28 mouse cellular contexts compared by ENCODE assay signal in the genomic region with DNA sequence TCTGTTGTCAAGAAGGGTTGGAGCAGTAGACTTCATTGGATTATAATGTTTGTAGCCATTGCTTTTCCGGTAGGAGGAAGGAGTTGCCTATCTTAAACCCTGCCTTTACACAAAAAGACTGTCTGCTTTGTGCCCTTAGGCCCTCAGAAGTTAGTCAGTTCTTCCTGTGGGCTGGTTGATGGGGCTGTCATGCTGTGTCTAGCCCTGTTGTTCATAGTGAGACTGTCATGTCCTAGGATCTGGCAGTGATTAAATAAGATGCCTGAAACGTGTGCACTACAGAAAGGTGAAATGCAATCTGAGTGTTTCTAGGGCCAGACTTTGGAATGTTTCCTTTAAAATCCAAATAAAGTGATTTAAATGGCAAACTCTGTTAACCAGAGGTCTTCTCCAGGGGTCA. TPM values are rescaled to one million over a fixed set of nuclear protein-coding genes. Genes with fewer than 3 reads are reported as not detected.
DNase-seq lines count a peak whose midpoint lies in the region; TF ChIP-seq lines count a peak whose summit lies in the region.
"Had no signal": no experiment of that assay in that cellular context is flagged by ENCODE, and none has a peak within 500 bp of the region (broad histone marks: within the 10 kb centered on the region; RNA-seq: fewer than 3 reads in every experiment).

No protein-coding gene starts in this region.

- TF ChIP-seq POLR2A in kidney, adult 2 months (IDR thresholded peaks at IDR 0.05; ENCODE audit: low read depth, low read length): no peak

- no peaks in the 10 kb centered on the region for H3K36me3 ChIP-seq in kidney, adult 2 months (ENCODE audit: control insufficient read depth, insufficient read depth, low read length)
- H3K36me3 ChIP-seq: hindbrain, embryonic 10.5 days; liver, embryonic 13.5 days; midbrain, embryonic 15.5 days; stomach, embryonic 15.5 days had no signal

- peaks cover 19% of the 10 kb centered on the region for H3K4me1 ChIP-seq in kidney, adult 2 months (ENCODE audit: control insufficient read depth, insufficient read depth, low read length)
- H3K4me1 ChIP-seq: stomach, embryonic 15.5 days had no signal

- H3K27me3 ChIP-seq in kidney, adult 2 months (replicated peaks; ENCODE audit: control insufficient read depth, insufficient read depth, low read length): no peaks in the 10 kb centered on the region
- H3K27me3 ChIP-seq: CH12.LX; embryonic facial prominence, embryonic 12.5 days; heart, embryonic 12.5 days; hindbrain, embryonic 15.5 days; liver, embryonic 13.5 days; midbrain, embryonic 15.5 days; stomach, embryonic 15.5 days had no signal

- no peak for TF ChIP-seq CTCF in kidney, adult 2 months (conservative IDR thresholded peaks at IDR 0.05; ENCODE audit: insufficient read depth, insufficient read length, low read depth, low read length)

- 21% methylated on average over 2 of the region's 2 CpGs for WGBS in kidney, adult 2 months

- no peak overlapping the region for H3K4me3 ChIP-seq in kidney, adult 2 months (ENCODE audit: insufficient read depth, low read depth, low read length)
- H3K4me3 ChIP-seq: embryonic facial prominence, embryonic 12.5 days; heart, adult 2 months; heart, embryonic 12.5 days; hindbrain, embryonic 10.5 days; hindbrain, embryonic 15.5 days; left cerebral cortex, adult 2 months; liver, embryonic 13.5 days; midbrain, embryonic 15.5 days; stomach, embryonic 15.5 days had no signal

- peak; percentile 43 for DNase-seq in kidney, adult 2 months
- no peak for DNase-seq in kidney, postnatal 25 days
- DNase-seq in 416B (ENCODE audit: low read depth): peak; percentile 37
- DNase-seq in T-cell, adult 2 months (ENCODE audit: low spot score): peak; percentile 68
- DNase-seq in induced T-regulatory cell, adult 2 months (ENCODE audit: low read depth): peak; percentile 14
- no peak for DNase-seq in cerebellum, postnatal 36 days
- DNase-seq in testis, postnatal 14 days (ENCODE audit: low spot score): no peak
- DNase-seq: adrenal gland, adult 8-10 months; cerebellum, adult 2 months; cerebellum, postnatal 14 days; forebrain, postnatal 0 days; heart, adult 2 months; kidney, postnatal 14 days; liver, embryonic 13.5 days; lung, adult 2 months; lung, postnatal 10 days; right cerebral cortex, postnatal 25 days; thymus, adult 18-20 months; thymus, postnatal 25 days had no signal

- peak overlapping the region; percentile 65 for H3K27ac ChIP-seq in kidney, adult 2 months (ENCODE audit: insufficient read depth, low read depth, low read length)
- H3K27ac ChIP-seq: embryonic facial prominence, embryonic 12.5 days; heart, adult 2 months; hindbrain, embryonic 10.5 days; hindbrain, embryonic 15.5 days; left cerebral cortex, adult 2 months; liver, embryonic 13.5 days; macrophage; midbrain, embryonic 15.5 days; stomach, embryonic 15.5 days had no signal

RNA-seq across cellular contexts. Expression of a gene that starts 10.9 kb away (rescaled TPM):
- polyA plus RNA-seq in kidney, adult 2 months (2012; rRNA removed): 28.9 and 31.1 TPM in 2 replicates

Comparison
In these comparisons a context has a peak if more than half of its experiments do, and no peak if none do; other contexts are left out.
1. DNase-seq: peak in kidney, adult 2 months (single experiment), 416B (single experiment), T-cell, adult 2 months (single experiment) and induced T-regulatory cell, adult 2 months (single experiment); none in kidney, postnatal 25 days (0 of 2), cerebellum, postnatal 36 days (0 of 2) and testis, postnatal 14 days (single experiment).